Mouse (Mus musculus): ENCODE results near the gene Lpgat1.

Lpgat1 gene

GRCm38 (mm10) chr1:191717601-191718498, at the start of gene Lpgat1:
TSS of gene Lpgat1 (plus strand) at chr1:191717834.
- DNase-seq (ENCODE audit: low read depth, low spot score) = peak; percentile 49

GRCm38 (mm10) chr1:191668030-191668429, 49.6 kb upstream of the Lpgat1 start:
- no peak for DNase-seq (ENCODE audit: low read depth, low spot score)

GRCm38 (mm10) chr1:191674071-191674470, 43.6 kb upstream of the Lpgat1 start:
- DNase-seq (ENCODE audit: low read depth, low spot score) = no peak

GRCm38 (mm10) chr1:191681633-191682032, 36.0 kb upstream of the Lpgat1 start:
- no peak for DNase-seq (ENCODE audit: low read depth, low spot score)

- DNase-seq (ENCODE audit: low read depth, low spot score) = no peak
Measured at GRCm38 (mm10) chr1:191687531-191687930, 30.1 kb upstream of the Lpgat1 start.

- DNase-seq (ENCODE audit: low read depth, low spot score) = no peak
Measured at GRCm38 (mm10) chr1:191693231-191693630, 24.4 kb upstream of the Lpgat1 start.

- DNase-seq (ENCODE audit: low read depth, low spot score) = no peak
Measured at GRCm38 (mm10) chr1:191698253-191698795, 19.3 kb upstream of the Lpgat1 start.

GRCm38 (mm10) chr1:191704535-191704934, 13.1 kb upstream of the Lpgat1 start:
- no peak for DNase-seq (ENCODE audit: low read depth, low spot score)

GRCm38 (mm10) chr1:191706541-191707078, 11.0 kb upstream of the Lpgat1 start:
- DNase-seq (ENCODE audit: low read depth, low spot score) = no peak

- no peak for DNase-seq (ENCODE audit: low read depth, low spot score)
Measured at GRCm38 (mm10) chr1:191709811-191710210, 7.8 kb upstream of the Lpgat1 start.

GRCm38 (mm10) chr1:191712224-191712838, 5.3 kb upstream of the Lpgat1 start:
- no peak for DNase-seq (ENCODE audit: low read depth, low spot score)

- no peak for DNase-seq (ENCODE audit: low read depth, low spot score)
Measured at GRCm38 (mm10) chr1:191713813-191714212, 3.8 kb upstream of the Lpgat1 start.

- DNase-seq (ENCODE audit: low read depth, low spot score) = no peak
Measured at GRCm38 (mm10) chr1:191715150-191715549, 2.5 kb upstream of the Lpgat1 start.

GRCm38 (mm10) chr1:191717141-191717540, 493 bp upstream of the Lpgat1 start:
- no peak for DNase-seq (ENCODE audit: low read depth, low spot score)

GRCm38 (mm10) chr1:191718522-191719281, 1.1 kb downstream of the Lpgat1 start:
- peak; percentile 16 for DNase-seq (ENCODE audit: low read depth, low spot score)

- no peak for DNase-seq (ENCODE audit: low read depth, low spot score)
Measured at GRCm38 (mm10) chr1:191719326-191719725, 1.7 kb downstream of the Lpgat1 start.

- no peak for DNase-seq (ENCODE audit: low read depth, low spot score)
Measured at GRCm38 (mm10) chr1:191720419-191720818, 2.8 kb downstream of the Lpgat1 start.

GRCm38 (mm10) chr1:191722706-191723105, 5.1 kb downstream of the Lpgat1 start:
- no peak for DNase-seq (ENCODE audit: low read depth, low spot score)

GRCm38 (mm10) chr1:191723675-191724074, 6.0 kb downstream of the Lpgat1 start:
- no peak for DNase-seq (ENCODE audit: low read depth, low spot score)

GRCm38 (mm10) chr1:191724385-191725061, 6.9 kb downstream of the Lpgat1 start:
- no peak for DNase-seq (ENCODE audit: low read depth, low spot score)

GRCm38 (mm10) chr1:191732623-191733022, 15.0 kb downstream of the Lpgat1 start:
- no peak for DNase-seq (ENCODE audit: low read depth, low spot score)

Data from retina, postnatal 7 days (tissue).